Mouse (Mus musculus) MEL (cell line): ENCODE measurements around the gene Dll3.

Source experiments
- CTCF ChIP-seq, 3 experiments: IDR thresholded peaks in 2 of 3; conservative IDR thresholded peaks in 1 of 3; 2 replicates each; pipeline ENCODE4 v1.5.1; 2011 to 2012; ENCODE audit warnings: low read length in 3 of 3, low read depth in 2 of 3, mild to moderate bottlenecking in 2 of 3, improper control_type of control experiment in 1 of 3, inconsistent platforms in 1 of 3, mixed read lengths in 1 of 3, moderate library complexity in 1 of 3; ENCODE audit not compliant: control insufficient read depth in 1 of 3, insufficient read depth in 1 of 3, poor library complexity in 1 of 3, severe bottlenecking in 1 of 3
- EP300 ChIP-seq, 2 experiments: IDR thresholded peaks; 2 replicates each; pipeline ENCODE4 v1.6.1; 2011; ENCODE audit warnings: improper control_type of control experiment in 2 of 2, low read length in 2 of 2, low read depth in 1 of 2, mild to moderate bottlenecking in 1 of 2
- JUND ChIP-seq: IDR thresholded peaks from 2 replicates; pipeline ENCODE4 v1.6.1; 2011; ENCODE audit warnings: low read depth, mild to moderate bottlenecking, improper control_type of control experiment, low read length
- MAFK ChIP-seq: IDR thresholded peaks from 2 replicates; pipeline ENCODE4 v1.6.1; 2011; ENCODE audit warnings: low read depth, mild to moderate bottlenecking, low read length, improper control_type of control experiment, borderline replicate concordance
- MAZ ChIP-seq: IDR thresholded peaks from 2 replicates; pipeline ENCODE4 v1.6.1; 2012; ENCODE audit warnings: low read depth, mild to moderate bottlenecking, inconsistent platforms, low read length, improper control_type of control experiment
- MXI1 ChIP-seq: IDR thresholded peaks from 2 replicates; pipeline ENCODE4 v1.6.1; 2011; ENCODE audit warnings: mild to moderate bottlenecking, low read depth, low read length, improper control_type of control experiment
- MYB ChIP-seq: IDR thresholded peaks from 2 replicates; pipeline ENCODE4 v1.6.1; 2011; ENCODE audit warnings: mild to moderate bottlenecking, low read depth, low read length, improper control_type of control experiment
- USF2 ChIP-seq, 2 experiments: IDR thresholded peaks; 2 replicates each; pipeline ENCODE4 v1.6.1; 2011 to 2012; ENCODE audit warnings: improper control_type of control experiment in 2 of 2, low read length in 2 of 2, borderline replicate concordance in 1 of 2, inconsistent platforms in 1 of 2, low read depth in 1 of 2, mild to moderate bottlenecking in 1 of 2; ENCODE audit not compliant: insufficient read depth in 1 of 2
- ZKSCAN1 ChIP-seq: IDR thresholded peaks from 2 replicates; pipeline ENCODE4 v1.6.1; 2012; ENCODE audit warnings: low read depth, mild to moderate bottlenecking, inconsistent platforms, low read length, improper control_type of control experiment, moderate library complexity

DNA sequence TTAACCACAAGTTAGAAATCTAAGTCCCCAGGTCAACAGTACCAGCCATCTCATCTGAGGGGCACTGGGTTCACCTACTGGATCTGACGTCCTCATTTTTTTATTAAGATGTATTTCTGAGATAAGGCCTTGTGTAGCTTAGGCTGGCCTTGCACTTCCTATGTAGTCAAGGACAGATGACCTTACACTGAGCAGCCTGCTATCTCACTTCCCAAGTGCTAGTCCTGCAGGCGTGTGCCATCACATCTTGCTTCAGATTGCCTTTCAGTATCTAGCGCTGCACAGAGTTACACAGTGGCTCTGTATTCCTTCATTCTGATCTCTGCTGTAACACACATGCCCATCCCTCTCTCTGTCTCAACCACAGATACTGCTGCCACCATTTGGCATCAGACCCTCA lies 16.0 kb upstream of the Dll3 start:
- TF ChIP-seq USF2 (IDR thresholded peaks at IDR 0.05; ENCODE audit: borderline replicate concordance in 1 of 2, insufficient read depth in 1 of 2, low read depth in 1 of 2, low read length in 2 of 2) (no peak), JUND (no peak), ZKSCAN1 (no peak), MAZ (no peak), CTCF (IDR thresholded peaks at IDR 0.05 in 2 of 3, conservative IDR thresholded peaks at IDR 0.05 in 1 of 3; ENCODE audit: control insufficient read depth in 1 of 3, insufficient read depth in 1 of 3, low read depth in 2 of 3, low read length in 3 of 3, poor library complexity in 1 of 3, severe bottlenecking in 1 of 3) (no peak), EP300 (IDR thresholded peaks at IDR 0.05; ENCODE audit: low read depth in 1 of 2, low read length in 2 of 2) (no peak), MXI1 (no peak), MYB (no peak), MAFK (no peak)
